Mouse (Mus musculus) cerebellum, adult 9-10 months (tissue): ENCODE measurements at regions not wholly inside any gene's neighbourhood (a gene's known extent, or its start where the extent isn't known, plus 50 kb on each side); places are given as distances from the start of the nearest gene placed in this dataset.
"Not testable (repeated sequence)": the region's sequence is repeated elsewhere in the genome, so short reads cannot be mapped to it uniquely, and the experiment has no call there.

Source experiments
- DNase-seq: peaks from one replicate; pipeline ENCODE4 v3.0.0; 2022

GRCm38 (mm10) chr2:117450172-117450865 lies 107.5 kb upstream of the Rasgrp1 start:
- peak; percentile 12 for DNase-seq

- no peak for DNase-seq
Observed at GRCm38 (mm10) chr2:117451818-117452217, 109.0 kb upstream of the Rasgrp1 start.

- DNase-seq: no peak
Observed at GRCm38 (mm10) chr2:117455021-117455739, 112.4 kb upstream of the Rasgrp1 start.

- no peak for DNase-seq
Observed at GRCm38 (mm10) chr2:117455740-117456455, 113.1 kb upstream of the Rasgrp1 start.

- DNase-seq: no peak
Observed at GRCm38 (mm10) chr2:117456456-117457020, 113.7 kb upstream of the Rasgrp1 start.

GRCm38 (mm10) chr2:117461541-117462290 lies 118.9 kb upstream of the Rasgrp1 start:
- no peak for DNase-seq

- no peak for DNase-seq
Observed at GRCm38 (mm10) chr2:117474885-117475542, 132.2 kb upstream of the Rasgrp1 start.

- no peak for DNase-seq
Observed at GRCm38 (mm10) chr2:117475561-117475960, 132.8 kb upstream of the Rasgrp1 start.

- not testable (repeated sequence) for DNase-seq
Observed at GRCm38 (mm10) chr2:117477503-117477902, 134.7 kb upstream of the Rasgrp1 start.

GRCm38 (mm10) chr2:117479244-117480009 lies 136.6 kb upstream of the Rasgrp1 start:
- DNase-seq: not testable (repeated sequence)

- no peak for DNase-seq
Observed at GRCm38 (mm10) chr2:117486447-117486846, 143.6 kb upstream of the Rasgrp1 start.

- DNase-seq: no peak
Observed at GRCm38 (mm10) chr2:117498565-117498964, 155.8 kb upstream of the Rasgrp1 start.

- no peak for DNase-seq
Observed at GRCm38 (mm10) chr2:117502611-117503010, 159.8 kb upstream of the Rasgrp1 start.

GRCm38 (mm10) chr2:117511737-117512136 lies 168.9 kb upstream of the Rasgrp1 start:
- no peak for DNase-seq

- peak; percentile 2 for DNase-seq
Observed at GRCm38 (mm10) chr2:117512551-117512950, 169.8 kb upstream of the Rasgrp1 start.

- DNase-seq: no peak
Observed at GRCm38 (mm10) chr2:117524437-117524836, 181.6 kb upstream of the Rasgrp1 start.

- DNase-seq: no peak
Observed at GRCm38 (mm10) chr2:117538865-117539264, 196.1 kb upstream of the Rasgrp1 start.

- DNase-seq: no peak
Observed at GRCm38 (mm10) chr2:117539285-117539684, 196.5 kb upstream of the Rasgrp1 start.

- DNase-seq: peak; percentile 16
Observed at GRCm38 (mm10) chr2:117541471-117541870, 198.7 kb upstream of the Rasgrp1 start.

GRCm38 (mm10) chr2:117542298-117542697 lies 199.5 kb upstream of the Rasgrp1 start:
- no peak for DNase-seq

GRCm38 (mm10) chr2:117543301-117543782 lies 200.5 kb upstream of the Rasgrp1 start:
- no peak for DNase-seq
